Mouse (Mus musculus): ENCODE results near the gene Reps2. TPM values are rescaled to one million over a fixed set of nuclear protein-coding genes. Genes with fewer than 3 reads are reported as not detected.

Reps2 gene
- polyA plus RNA-seq, 1 experiment from 2014 or later, result 1.9 TPM

- H3K27me3 ChIP-seq (replicated peaks), result 0 out of 2 replicates have a peak, but pooled peaks cover 2% of the 10 kb centered on the region
- H3K4me3 ChIP-seq (replicated peaks), result no peak overlapping the region
Measured at GRCm38 (mm10) chrX:162462156-162462555, 181.3 kb downstream of the Reps2 start.

DNA sequence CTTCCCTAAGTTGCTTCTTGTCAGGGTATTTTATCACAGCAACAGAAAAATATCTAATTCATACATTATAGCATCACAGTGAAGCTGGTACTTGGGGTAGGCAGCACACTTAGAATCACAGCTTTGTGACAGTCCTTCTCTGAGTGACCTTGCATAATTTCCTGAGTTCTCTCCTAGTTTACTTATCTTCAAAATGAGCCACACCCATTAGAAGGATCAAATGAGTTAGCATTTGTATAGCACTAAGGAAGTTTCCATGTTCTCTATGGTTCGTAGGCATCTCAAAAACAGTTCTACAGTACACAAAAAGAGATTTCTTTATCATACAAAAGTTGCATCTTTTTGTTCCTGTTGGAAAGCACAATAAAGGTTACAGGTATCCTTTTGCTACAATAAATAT is 187.0 kb downstream of the Reps2 start:
- no peaks in the 10 kb centered on the region for H3K4me1 ChIP-seq
- no peak overlapping the region for H3K9ac ChIP-seq (replicated peaks)
- ATAC-seq (ENCODE audit: low FRiP score), result no peak
- peaks cover 3% of the 10 kb centered on the region; the same call in 1 of the 2 replicates for H3K27me3 ChIP-seq (replicated peaks)
- 79% methylated on average over 1 of the region's 1 CpGs for WGBS
- H3K9me3 ChIP-seq (replicated peaks), result no peaks in the 10 kb centered on the region
- H3K36me3 ChIP-seq, result no peaks in the 10 kb centered on the region
- H3K27ac ChIP-seq (replicated peaks), result no peak overlapping the region
- H3K4me2 ChIP-seq, result no peak overlapping the region
- no peak overlapping the region for H3K4me3 ChIP-seq (replicated peaks)

More at GRCm38 (mm10) chrX:162462156-162462555, 181.3 kb downstream of the Reps2 start:
- Histone ChIP-seq H3K4me1 (no peaks in the 10 kb centered on the region), H3K36me3 (no peaks in the 10 kb centered on the region), H3K4me2 (no peak overlapping the region), H3K9me3 (replicated peaks) (no peaks in the 10 kb centered on the region), H3K9ac (replicated peaks) (no peak overlapping the region), H3K27ac (replicated peaks) (no peak overlapping the region)
- 79% methylated on average over 5 of the region's 5 CpGs for WGBS
- no peak for ATAC-seq (ENCODE audit: low FRiP score)

DNA sequence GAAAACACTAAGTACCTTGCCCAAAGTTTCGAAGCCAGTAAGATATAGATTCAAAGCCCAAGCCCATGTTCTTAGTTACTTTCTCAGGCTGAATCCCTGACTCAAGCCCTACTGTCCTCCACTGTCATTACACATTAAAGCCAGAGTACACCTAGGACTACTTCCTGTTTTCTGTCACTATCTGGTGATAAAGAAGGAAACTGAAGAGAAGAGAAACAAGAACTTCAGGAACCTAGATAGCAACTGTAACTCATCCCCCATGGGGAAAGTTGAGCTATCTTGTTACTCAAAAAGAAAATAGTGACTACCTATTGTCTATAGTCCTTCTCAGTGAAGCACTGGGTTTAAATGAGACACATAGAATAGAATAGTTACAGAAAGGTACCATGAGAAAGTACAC is 188.1 kb downstream of the Reps2 start:
- Histone ChIP-seq H3K9me3 (replicated peaks) (no peaks in the 10 kb centered on the region), H3K4me1 (no peaks in the 10 kb centered on the region), H3K36me3 (no peaks in the 10 kb centered on the region), H3K4me3 (replicated peaks) (no peak overlapping the region), H3K4me2 (no peak overlapping the region), H3K27me3 (replicated peaks) (peaks cover 3% of the 10 kb centered on the region; the same call in 1 of the 2 replicates), H3K27ac (replicated peaks) (no peak overlapping the region), H3K9ac (replicated peaks) (no peak overlapping the region)
- WGBS, result 88% methylated on average over 1 of the region's 1 CpGs
- no peak for ATAC-seq (ENCODE audit: low FRiP score)

DNA sequence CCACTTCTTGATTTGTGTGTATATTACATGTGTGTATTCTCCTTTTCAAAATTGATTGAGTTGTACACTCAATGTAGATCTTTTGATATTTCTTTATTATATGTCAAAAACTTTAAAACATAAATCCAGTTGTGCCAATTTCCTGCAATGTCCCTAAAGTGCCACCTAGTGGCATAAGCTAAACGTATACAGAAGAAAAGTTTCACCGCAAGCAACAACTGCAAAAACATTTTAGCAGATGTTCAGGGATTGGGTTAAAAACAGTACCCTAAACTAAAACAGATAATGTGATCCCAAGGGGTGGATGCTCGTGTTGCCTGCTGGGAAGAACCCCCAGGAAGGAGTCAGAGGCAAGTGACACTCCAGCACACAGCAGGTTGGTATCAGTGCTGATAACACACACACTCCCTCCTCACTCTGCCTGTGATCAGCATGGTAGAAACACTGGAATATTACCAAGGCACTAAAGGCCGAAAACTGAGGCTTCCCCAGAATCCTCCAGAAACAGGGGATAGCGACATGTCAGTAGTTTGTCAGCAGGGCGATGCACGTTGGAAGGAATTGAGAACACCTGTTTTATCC is 189.5 kb downstream of the Reps2 start:
- Histone ChIP-seq H3K4me3 (replicated peaks) (no peak overlapping the region), H3K4me2 (no peak overlapping the region), H3K9ac (replicated peaks) (no peak overlapping the region), H3K27me3 (replicated peaks) (peaks cover 3% of the 10 kb centered on the region), H3K4me1 (no peaks in the 10 kb centered on the region), H3K36me3 (no peaks in the 10 kb centered on the region), H3K27ac (replicated peaks) (no peak overlapping the region), H3K9me3 (replicated peaks) (no peaks in the 10 kb centered on the region)
- ATAC-seq (ENCODE audit: low FRiP score), result no peak
- 67% methylated on average over 7 of the region's 7 CpGs for WGBS

- Histone ChIP-seq H3K27me3 (replicated peaks) (peaks cover 7% of the 10 kb centered on the region), H3K4me1 (no peaks in the 10 kb centered on the region), H3K4me3 (replicated peaks) (no peak overlapping the region), H3K9me3 (replicated peaks) (no peaks in the 10 kb centered on the region), H3K36me3 (no peaks in the 10 kb centered on the region), H3K9ac (replicated peaks) (no peak overlapping the region), H3K4me2 (no peak overlapping the region), H3K27ac (replicated peaks) (no peak overlapping the region)
- no peak for ATAC-seq (ENCODE audit: low FRiP score)
Measured at GRCm38 (mm10) chrX:162452642-162453041, 190.8 kb downstream of the Reps2 start.

GRCm38 (mm10) chrX:162447974-162448373 is 195.5 kb downstream of the Reps2 start:
- Histone ChIP-seq H3K27ac (replicated peaks) (no peak overlapping the region), H3K9ac (replicated peaks) (no peak overlapping the region), H3K4me3 (replicated peaks) (no peak overlapping the region), H3K36me3 (no peaks in the 10 kb centered on the region), H3K9me3 (replicated peaks) (no peaks in the 10 kb centered on the region), H3K4me1 (no peaks in the 10 kb centered on the region), H3K27me3 (replicated peaks) (peaks cover 10% of the 10 kb centered on the region; the same call in 1 of the 2 replicates), H3K4me2 (no peak overlapping the region)
- 69% methylated on average over 6 of the region's 6 CpGs for WGBS
- no peak for ATAC-seq (ENCODE audit: low FRiP score)

DNA sequence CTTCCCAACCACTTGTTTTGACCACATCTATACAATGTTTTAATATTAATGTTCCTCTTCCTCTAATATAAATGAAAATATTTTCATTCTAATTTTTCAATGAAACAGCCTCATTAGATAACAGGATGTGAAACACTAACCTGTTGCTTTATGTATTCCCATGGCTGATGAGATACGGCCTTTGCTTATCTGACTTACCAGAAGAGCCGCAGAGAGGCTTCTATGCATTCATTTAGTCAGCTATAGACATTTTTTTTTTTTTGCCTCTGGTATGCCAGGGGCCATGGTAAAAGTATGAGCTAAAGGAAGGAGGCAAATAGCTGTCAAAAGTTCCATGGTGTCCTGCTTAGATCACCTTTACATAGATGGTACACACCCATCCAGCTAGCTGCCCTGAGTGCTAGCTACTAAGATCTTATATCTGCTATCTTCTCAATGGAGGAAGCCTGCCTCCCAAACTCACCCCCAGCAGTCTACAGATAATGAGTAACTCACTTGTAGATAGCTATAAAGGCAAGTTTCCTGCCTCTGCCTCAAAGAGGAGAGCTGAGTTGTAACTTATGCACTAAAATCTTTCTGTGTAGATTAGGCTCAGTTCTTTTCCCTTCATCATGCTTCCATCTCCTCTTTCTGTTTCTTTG is 196.7 kb downstream of the Reps2 start:
- no peak overlapping the region for H3K27ac ChIP-seq (replicated peaks)
- H3K4me2 ChIP-seq, result no peak overlapping the region
- H3K4me3 ChIP-seq (replicated peaks), result no peak overlapping the region
- ATAC-seq (ENCODE audit: low FRiP score), result no peak
- no peaks in the 10 kb centered on the region for H3K4me1 ChIP-seq
- H3K36me3 ChIP-seq, result no peaks in the 10 kb centered on the region
- no peaks in the 10 kb centered on the region for H3K9me3 ChIP-seq (replicated peaks)
- peaks cover 10% of the 10 kb centered on the region; the same call in 1 of the 2 replicates for H3K27me3 ChIP-seq (replicated peaks)
- 92% methylated on average over 2 of the region's 2 CpGs for WGBS
- H3K9ac ChIP-seq (replicated peaks), result no peak overlapping the region

DNA sequence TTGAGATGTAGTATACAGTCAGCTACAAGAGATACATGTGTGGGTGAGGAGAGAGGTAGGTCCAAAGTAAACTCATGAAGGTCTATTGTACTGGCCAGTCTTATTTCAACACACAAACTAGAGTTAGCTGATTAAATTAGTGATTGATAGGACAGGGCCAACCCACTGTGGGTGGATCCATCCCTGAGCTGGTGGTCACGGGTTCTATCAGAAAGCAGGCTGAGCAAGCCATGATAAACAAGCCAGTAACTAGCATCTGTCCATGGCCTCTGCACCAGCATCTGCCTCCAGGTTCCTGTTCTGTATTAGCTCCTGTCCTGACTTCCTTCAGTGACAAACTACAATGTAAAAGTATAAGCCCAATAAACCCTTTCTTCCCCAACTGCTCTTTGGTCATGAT is 200.1 kb downstream of the Reps2 start:
- Histone ChIP-seq H3K9ac (replicated peaks) (no peak overlapping the region), H3K27me3 (replicated peaks) (peaks cover 11% of the 10 kb centered on the region; the same call in 1 of the 2 replicates), H3K4me3 (replicated peaks) (no peak overlapping the region), H3K27ac (replicated peaks) (no peak overlapping the region), H3K36me3 (no peaks in the 10 kb centered on the region), H3K4me2 (no peak overlapping the region), H3K9me3 (replicated peaks) (no peaks in the 10 kb centered on the region), H3K4me1 (no peaks in the 10 kb centered on the region)
- no peak for ATAC-seq (ENCODE audit: low FRiP score)
- WGBS, result 62% methylated on average over 1 of the region's 1 CpGs

DNA sequence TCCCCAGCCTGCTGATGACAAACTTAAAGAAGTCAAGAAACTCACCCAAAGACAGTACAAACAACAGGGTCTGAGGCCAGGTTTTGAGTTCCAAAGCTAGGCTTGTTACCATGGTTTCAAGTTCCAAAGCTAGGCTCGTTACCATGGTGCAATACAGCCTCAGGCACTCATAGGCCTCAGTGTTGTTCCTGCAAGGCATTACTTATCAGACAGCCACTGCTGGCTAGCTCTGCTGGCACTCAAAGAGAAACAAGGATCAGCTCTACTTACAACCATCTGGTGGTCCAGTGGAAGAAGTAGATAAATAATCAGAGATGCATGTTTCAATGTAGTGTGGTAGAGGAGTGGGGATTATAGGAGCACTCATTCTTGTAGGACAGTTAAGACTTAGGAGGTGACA is 200.5 kb downstream of the Reps2 start:
- Histone ChIP-seq H3K9me3 (replicated peaks) (no peaks in the 10 kb centered on the region), H3K4me2 (no peak overlapping the region), H3K4me3 (replicated peaks) (no peak overlapping the region), H3K27ac (replicated peaks) (no peak overlapping the region), H3K4me1 (no peaks in the 10 kb centered on the region), H3K9ac (replicated peaks) (no peak overlapping the region), H3K36me3 (no peaks in the 10 kb centered on the region), H3K27me3 (replicated peaks) (peaks cover 13% of the 10 kb centered on the region; the same call in 1 of the 2 replicates)
- WGBS, result 30% methylated on average over 1 of the region's 1 CpGs
- ATAC-seq (ENCODE audit: low FRiP score), result no peak

DNA sequence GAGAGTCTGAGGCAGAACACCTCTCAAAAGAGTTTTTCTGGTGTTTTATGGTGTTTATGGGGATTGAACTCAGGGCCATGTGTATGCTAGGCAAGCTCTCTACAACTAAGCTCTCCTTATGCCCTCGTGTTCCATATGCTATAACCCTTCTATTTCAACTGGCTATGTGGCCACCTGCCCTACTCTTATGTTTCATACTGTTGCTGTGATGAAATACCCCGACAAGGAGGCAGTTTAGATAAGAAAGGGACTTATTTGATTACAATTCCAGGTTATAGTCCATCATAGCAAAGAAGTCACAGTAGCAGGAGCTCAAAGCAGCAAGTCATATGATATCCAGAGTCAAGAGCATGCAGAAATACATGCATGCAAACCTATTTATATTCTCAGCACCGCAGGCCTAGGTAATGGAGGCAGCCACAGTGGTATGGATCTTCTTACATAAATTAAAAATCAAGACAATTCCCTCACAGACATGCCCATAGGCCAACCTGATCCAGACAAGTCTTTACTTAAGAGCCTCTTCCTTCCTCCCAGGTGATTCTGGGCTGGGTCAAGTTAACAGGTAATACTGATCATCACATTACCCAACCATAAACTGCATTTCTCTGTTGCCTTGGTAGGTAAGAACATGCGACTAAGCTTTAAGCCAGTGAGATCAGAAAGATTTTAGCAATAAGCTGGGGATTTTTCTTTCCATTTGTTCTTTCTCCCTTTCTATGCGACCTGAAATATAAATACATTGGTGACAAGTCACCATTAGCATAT is 210.5 kb downstream of the Reps2 start:
- Histone ChIP-seq H3K9ac (replicated peaks) (no peak overlapping the region), H3K4me3 (replicated peaks) (no peak overlapping the region), H3K27me3 (replicated peaks) (peaks cover 11% of the 10 kb centered on the region; the same call in 1 of the 2 replicates), H3K4me1 (no peaks in the 10 kb centered on the region), H3K4me2 (no peak overlapping the region), H3K36me3 (no peaks in the 10 kb centered on the region), H3K9me3 (replicated peaks) (no peaks in the 10 kb centered on the region), H3K27ac (replicated peaks) (no peak overlapping the region)
- WGBS, result 80% methylated on average over 5 of the region's 5 CpGs
- no peak for ATAC-seq (ENCODE audit: low FRiP score)

DNA sequence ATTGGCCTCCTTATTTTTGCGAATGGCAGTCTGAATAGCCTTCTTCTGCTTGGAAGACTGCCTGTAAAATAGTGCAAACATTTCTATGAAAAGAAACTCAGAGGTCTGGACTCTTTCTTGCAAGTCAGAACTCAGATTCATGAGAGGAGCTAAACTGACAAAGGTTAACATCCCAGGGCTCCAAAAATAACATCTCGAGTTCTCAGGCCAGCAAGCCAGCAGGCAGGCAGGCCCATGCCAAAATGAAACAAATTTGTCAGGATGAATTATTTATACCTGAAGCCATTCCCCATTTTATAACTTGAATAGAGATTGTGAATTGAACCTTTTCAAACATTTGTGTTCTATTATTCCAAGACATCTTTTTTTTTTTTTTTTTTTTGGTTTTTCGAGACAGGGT is 215.8 kb downstream of the Reps2 start:
- Histone ChIP-seq H3K4me2 (no peak overlapping the region), H3K9me3 (replicated peaks) (no peaks in the 10 kb centered on the region), H3K4me3 (replicated peaks) (no peak overlapping the region), H3K9ac (replicated peaks) (no peak overlapping the region), H3K27me3 (replicated peaks) (peaks cover 3% of the 10 kb centered on the region; the same call in 1 of the 2 replicates), H3K27ac (replicated peaks) (no peak overlapping the region), H3K4me1 (no peaks in the 10 kb centered on the region), H3K36me3 (no peaks in the 10 kb centered on the region)
- WGBS, result 77% methylated on average over 3 of the region's 3 CpGs
- no peak for ATAC-seq (ENCODE audit: low FRiP score)

DNA sequence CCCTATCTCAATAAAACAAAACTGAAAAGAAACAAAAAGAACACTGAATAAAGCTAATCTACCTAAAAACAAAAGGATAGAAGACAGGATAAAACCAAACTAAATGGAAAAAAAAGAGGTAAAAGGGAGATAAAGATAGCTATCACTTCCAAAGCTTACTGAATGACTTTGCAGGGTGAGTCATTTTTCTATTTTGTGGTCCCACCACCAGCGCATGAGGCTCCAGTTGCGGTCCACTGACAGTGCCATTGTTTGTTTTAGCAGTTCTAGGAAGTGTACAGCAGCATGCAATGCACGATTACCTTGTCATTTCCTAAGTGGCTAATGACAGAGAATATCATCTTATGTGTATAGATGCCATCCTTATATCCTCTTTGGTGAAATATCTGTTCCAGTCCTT is 224.0 kb downstream of the Reps2 start:
- ATAC-seq (ENCODE audit: low FRiP score), result no peak
- H3K36me3 ChIP-seq, result no peaks in the 10 kb centered on the region

More for the DNA sequence above, 224.0 kb downstream of the Reps2 start:
- Histone ChIP-seq H3K4me1 (no peaks in the 10 kb centered on the region), H3K4me3 (replicated peaks) (no peak overlapping the region), H3K9ac (replicated peaks) (no peak overlapping the region), H3K4me2 (no peak overlapping the region), H3K27me3 (replicated peaks) (peaks cover 7% of the 10 kb centered on the region; the same call in 1 of the 2 replicates), H3K27ac (replicated peaks) (no peak overlapping the region), H3K9me3 (replicated peaks) (no peaks in the 10 kb centered on the region)
- 95% methylated on average over 3 of the region's 3 CpGs for WGBS
